Comparison of ENCODE assay signal across 8 mouse cellular contexts in genomic region chr11:73175612-73176011, GRCm38 (mm10). TPM values are rescaled to one million over a fixed set of nuclear protein-coding genes. Genes with fewer than 3 reads are reported as not detected.
A peak's percentile ranks its signal among the peaks of the same experiment; 100 is the strongest.
DNase-seq lines count a peak whose midpoint lies in the region; ATAC-seq and TF ChIP-seq lines count a peak whose summit lies in the region.

No protein-coding gene starts in this region.

- 49% methylated on average over 8 of the region's 8 CpGs for WGBS in hindbrain, embryonic 10.5 days
- 40% methylated on average over 8 of the region's 8 CpGs for WGBS in limb, embryonic 13.5 days
- WGBS in midbrain, embryonic 16.5 days = 52% methylated on average over 8 of the region's 8 CpGs

- H3K4me1 ChIP-seq in G1E (ENCODE audit: insufficient read depth, low read depth, low read length) = peaks cover 60% of the 10 kb centered on the region
- peaks cover 29% of the 10 kb centered on the region for H3K4me1 ChIP-seq in hindbrain, embryonic 10.5 days (replicated peaks)
- peaks cover 42% of the 10 kb centered on the region for H3K4me1 ChIP-seq in limb, embryonic 13.5 days
- peaks cover 30% of the 10 kb centered on the region for H3K4me1 ChIP-seq in midbrain, embryonic 16.5 days (ENCODE audit: control insufficient read depth, insufficient read depth, low read length)

- H3K4me2 ChIP-seq in limb, embryonic 13.5 days (replicated peaks) = peak overlapping the region; percentile 85
- peak overlapping the region; percentile 69 for H3K4me2 ChIP-seq in midbrain, embryonic 16.5 days (ENCODE audit: low read length)

- H3K27ac ChIP-seq in hindbrain, embryonic 10.5 days = no peak overlapping the region
- H3K27ac ChIP-seq in limb, embryonic 13.5 days = no peak overlapping the region
- no peak overlapping the region for H3K27ac ChIP-seq in midbrain, embryonic 16.5 days (ENCODE audit: low read length)

- no peak for ATAC-seq in G1E (ENCODE audit: extremely low read depth, insufficient number of reproducible peaks, low FRiP score, poor library complexity, severe bottlenecking)
- ATAC-seq in limb, embryonic 13.5 days (ENCODE audit: low FRiP score, low read depth) = no peak
- ATAC-seq in midbrain, embryonic 16.5 days = no peak

- TF ChIP-seq CTCF in G1E (IDR thresholded peaks at IDR 0.05; ENCODE audit: low read depth, low read length) = no peak

- DNase-seq in 3T3-L1 (ENCODE audit: low read depth, low spot score) = peak; percentile 58
- peak; percentile 25 for DNase-seq in G1E (ENCODE audit: low spot score)
- DNase-seq in hindbrain, embryonic 10.5 days (ENCODE audit: low spot score) = no peak
- no peak for DNase-seq in cerebellum, postnatal 10 days
- DNase-seq in left cerebral cortex, adult 18-20 months (ENCODE audit: low spot score in 2 of 2) = no peak
- DNase-seq in gastrocnemius, postnatal 14 days = no peak

- H3K4me3 ChIP-seq in G1E (ENCODE audit: low read depth, low read length) = peak overlapping the region; percentile 98
- H3K4me3 ChIP-seq in hindbrain, embryonic 10.5 days = peak overlapping the region; percentile 94
- H3K4me3 ChIP-seq in limb, embryonic 13.5 days = peak overlapping the region; percentile 76
- H3K4me3 ChIP-seq in midbrain, embryonic 16.5 days (ENCODE audit: low read depth, low read length) = peak overlapping the region; percentile 82

- peaks cover 52% of the 10 kb centered on the region for H3K36me3 ChIP-seq in G1E (replicated peaks)
- H3K36me3 ChIP-seq in hindbrain, embryonic 10.5 days = peaks cover 43% of the 10 kb centered on the region
- H3K36me3 ChIP-seq in limb, embryonic 13.5 days = peaks cover 39% of the 10 kb centered on the region
- H3K36me3 ChIP-seq in midbrain, embryonic 16.5 days (ENCODE audit: control insufficient read depth, insufficient read depth, low read length) = peaks cover 3% of the 10 kb centered on the region; the same call in 1 of the 2 replicates

- H3K9ac ChIP-seq in limb, embryonic 13.5 days = peak overlapping the region; percentile 94
- peak overlapping the region; percentile 83 for H3K9ac ChIP-seq in midbrain, embryonic 16.5 days (ENCODE audit: low read depth, low read length)

- 0 out of 2 replicates have a peak, but pooled peaks cover 2% of the 10 kb centered on the region for H3K27me3 ChIP-seq in G1E (ENCODE audit: insufficient read depth, low read length)
- H3K27me3 ChIP-seq in hindbrain, embryonic 10.5 days (ENCODE audit: insufficient read depth, poor library complexity, severe bottlenecking) = no peaks in the 10 kb centered on the region
- H3K27me3 ChIP-seq in limb, embryonic 13.5 days = no peaks in the 10 kb centered on the region
- no peaks in the 10 kb centered on the region for H3K27me3 ChIP-seq in midbrain, embryonic 16.5 days (ENCODE audit: control insufficient read depth, insufficient read depth, low read depth, low read length)

- intact Hi-C loops in gastrocnemius, postnatal 14 days (cut with DNase I; ENCODE audit: low total_unique reads) = loop anchor here (5.0 kb wide), 1 partner anchor 38 kb away; the partner anchor contains the start of gene Haspin

- H3K9me3 ChIP-seq in G1E (replicated peaks) = no peaks in the 10 kb centered on the region
- no peaks in the 10 kb centered on the region for H3K9me3 ChIP-seq in hindbrain, embryonic 10.5 days
- H3K9me3 ChIP-seq in limb, embryonic 13.5 days = no peaks in the 10 kb centered on the region
- H3K9me3 ChIP-seq in midbrain, embryonic 16.5 days (replicated peaks; ENCODE audit: control insufficient read depth, low read length, poor library complexity, severe bottlenecking) = no peaks in the 10 kb centered on the region

RNA-seq across cellular contexts. Expression of gene Emc6, which starts 1.2 kb away (rescaled TPM):
- total RNA-seq in G1E (2014; fragmentation: Nextera tagmentation) (54.7 and 66.2 TPM in 2 replicates), G1E (2017) (43.7 and 52.7 TPM in 2 replicates)
- 178 and 243 TPM in 2 replicates for polyA plus RNA-seq in G1E (2012)
- polyA plus RNA-seq in hindbrain, embryonic 10.5 days (2016; fragmentation: Nextera tagmentation; extraction: Ambion mirVana) = 132 and 134 TPM in 2 replicates
- 96.7 and 98.9 TPM in 2 replicates for polyA plus RNA-seq in limb, embryonic 13.5 days (2015; fragmentation: Nextera tagmentation; extraction: Ambion mirVana)
- polyA plus RNA-seq in midbrain, embryonic 16.5 days (2015; fragmentation: Nextera tagmentation; extraction: Ambion mirVana) = 127 and 133 TPM in 2 replicates
- total RNA-seq in left cerebral cortex, adult 18-20 months (2021) = 10 to 100 TPM; 48.0 to 53.3 TPM
- total RNA-seq in gastrocnemius, postnatal 14 days (2021) = 10 to 100 TPM; 66.9 to 77.6 TPM

RNA-seq across cellular contexts. Expression of gene Tax1bp3, which starts 1.3 kb away (rescaled TPM):
- 7.4 and 9.2 TPM in 2 replicates for total RNA-seq in G1E (2014; fragmentation: Nextera tagmentation)
- 17.8 and 21.1 TPM in 2 replicates for total RNA-seq in G1E (2017)
- polyA plus RNA-seq in G1E (2012) = 4.1 and 9.0 TPM in 2 replicates
- polyA plus RNA-seq in hindbrain, embryonic 10.5 days (2016; fragmentation: Nextera tagmentation; extraction: Ambion mirVana) = 207 and 237 TPM in 2 replicates
- 244 and 248 TPM in 2 replicates for polyA plus RNA-seq in limb, embryonic 13.5 days (2015; fragmentation: Nextera tagmentation; extraction: Ambion mirVana)
- polyA plus RNA-seq in midbrain, embryonic 16.5 days (2015; fragmentation: Nextera tagmentation; extraction: Ambion mirVana) = 132 and 145 TPM in 2 replicates
- total RNA-seq in left cerebral cortex, adult 18-20 months (2021) = 10 to 100 TPM in 1 of 2 experiments, 1 to 10 TPM in 1; 9.2 to 10.6 TPM
- total RNA-seq in gastrocnemius, postnatal 14 days (2021) = 10 to 100 TPM; 18.9 to 21.7 TPM

RNA-seq across cellular contexts. Expression of gene P2rx5, which starts 15.4 kb away (rescaled TPM):
- total RNA-seq in G1E (2014; fragmentation: Nextera tagmentation) (not detected in 2 replicates), G1E (2017) (0.05 TPM in 1 of 2 replicates, not detected in the other)
- polyA plus RNA-seq in G1E (2012) = not detected in 2 replicates
- polyA plus RNA-seq in hindbrain, embryonic 10.5 days (2016; fragmentation: Nextera tagmentation; extraction: Ambion mirVana) = 0.10 and 0.32 TPM in 2 replicates
- polyA plus RNA-seq in limb, embryonic 13.5 days (2015; fragmentation: Nextera tagmentation; extraction: Ambion mirVana) = 0.70 and 0.89 TPM in 2 replicates
- polyA plus RNA-seq in midbrain, embryonic 16.5 days (2015; fragmentation: Nextera tagmentation; extraction: Ambion mirVana) = 0.29 and 0.42 TPM in 2 replicates
- total RNA-seq in left cerebral cortex, adult 18-20 months (2021) = under 1 TPM; 0.35 to 0.54 TPM
- total RNA-seq in gastrocnemius, postnatal 14 days (2021) = 1 to 10 TPM; 6.9 to 7.5 TPM

RNA-seq across cellular contexts. Expression of gene Ctns, which starts 23.2 kb away (rescaled TPM):
- total RNA-seq in G1E (2014; fragmentation: Nextera tagmentation) (19.8 and 23.3 TPM in 2 replicates), G1E (2017) (28.7 and 30.6 TPM in 2 replicates)
- polyA plus RNA-seq in G1E (2012) = 1.9 and 3.6 TPM in 2 replicates
- 15.4 and 19.9 TPM in 2 replicates for polyA plus RNA-seq in hindbrain, embryonic 10.5 days (2016; fragmentation: Nextera tagmentation; extraction: Ambion mirVana)
- polyA plus RNA-seq in limb, embryonic 13.5 days (2015; fragmentation: Nextera tagmentation; extraction: Ambion mirVana) = 26.0 and 26.3 TPM in 2 replicates
- 18.6 and 20.1 TPM in 2 replicates for polyA plus RNA-seq in midbrain, embryonic 16.5 days (2015; fragmentation: Nextera tagmentation; extraction: Ambion mirVana)
- total RNA-seq in left cerebral cortex, adult 18-20 months (2021) = 10 to 100 TPM; 18.6 to 20.8 TPM
- 1 to 10 TPM; 8.3 to 8.8 TPM for total RNA-seq in gastrocnemius, postnatal 14 days (2021)

RNA-seq across cellular contexts. Expression of gene Shpk, which starts 23.6 kb away (rescaled TPM):
- total RNA-seq in G1E (2014; fragmentation: Nextera tagmentation) = 2.1 and 2.4 TPM in 2 replicates
- 2.8 and 3.2 TPM in 2 replicates for total RNA-seq in G1E (2017)
- polyA plus RNA-seq in G1E (2012) = 0.83 and 0.95 TPM in 2 replicates
- 1.1 and 1.7 TPM in 2 replicates for polyA plus RNA-seq in hindbrain, embryonic 10.5 days (2016; fragmentation: Nextera tagmentation; extraction: Ambion mirVana)
- 1.9 and 2.6 TPM in 2 replicates for polyA plus RNA-seq in limb, embryonic 13.5 days (2015; fragmentation: Nextera tagmentation; extraction: Ambion mirVana)
- polyA plus RNA-seq in midbrain, embryonic 16.5 days (2015; fragmentation: Nextera tagmentation; extraction: Ambion mirVana) = 2.1 and 2.4 TPM in 2 replicates
- 1 to 10 TPM; 2.8 to 2.9 TPM for total RNA-seq in left cerebral cortex, adult 18-20 months (2021)
- total RNA-seq in gastrocnemius, postnatal 14 days (2021) = 1 to 10 TPM; 1.3 to 1.7 TPM

Comparison
In these comparisons a context has a peak if more than half of its experiments do, and no peak if none do; other contexts are left out.
1. DNase-seq: peak in 3T3-L1 (single experiment) and G1E (single experiment); none in hindbrain, embryonic 10.5 days (single experiment), cerebellum, postnatal 10 days (0 of 2), left cerebral cortex, adult 18-20 months (0 of 2) and gastrocnemius, postnatal 14 days (single experiment).
2. RNA of gene Tax1bp3, which starts 1.3 kb away (polyA plus RNA-seq): 244 to 248 TPM in limb, embryonic 13.5 days, 207 to 237 TPM in hindbrain, embryonic 10.5 days and 132 to 145 TPM in midbrain, embryonic 16.5 days; 4.1 to 9.0 TPM in G1E; every median in the first group is over 10 times any median in the second.
3. Peak in every context shown above with its lines, with median percentiles within 50 percentile points of each other: H3K4me3 ChIP-seq.